In the genomic region with DNA sequence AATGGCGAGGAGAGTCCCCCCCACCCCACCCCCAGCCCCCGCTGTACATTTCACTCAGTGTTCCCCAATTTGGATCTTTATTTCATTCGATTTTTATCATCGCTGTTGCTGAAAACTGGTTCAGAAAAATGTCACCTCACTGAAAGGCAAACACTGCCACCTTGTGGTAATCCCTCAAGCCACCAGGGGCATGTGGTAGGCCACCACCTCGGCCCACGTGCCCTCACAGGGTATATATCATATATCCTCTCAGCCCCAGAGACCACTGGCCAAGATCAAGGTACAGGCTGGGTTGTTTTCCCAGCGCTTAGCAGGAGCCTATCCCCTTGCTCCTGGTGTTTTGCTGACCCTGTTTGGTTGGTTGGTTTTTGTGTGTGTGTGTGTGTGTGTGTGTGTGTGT, we compare ENCODE assay signal across 1 mouse cellular context.
TF ChIP-seq lines count a peak whose summit lies in the region.

No protein-coding gene starts in this region.

TF ChIP-seq in MEL, 35 proteins besides CTCF, POLR2A, EP300 and RAD21 (continued from another document):
- TF ChIP-seq USF1 (IDR thresholded peaks at IDR 0.05; ENCODE audit: low read depth, low read length) (0 out of 2 replicates have a peak, but pooled peaks have one; percentile 15), ZMIZ1 (IDR thresholded peaks at IDR 0.05; ENCODE audit: low read depth, low read length) (no peak), GATA1 (IDR thresholded peaks at IDR 0.05; ENCODE audit: low read depth, low read length) (no peak), KAT2A (conservative IDR thresholded peaks at IDR 0.05; ENCODE audit: low read depth, low read length) (no peak), ELF1 (IDR thresholded peaks at IDR 0.05; ENCODE audit: low read depth, low read length) (no peak), MAZ (IDR thresholded peaks at IDR 0.05; ENCODE audit: low read depth, low read length) (0 out of 2 replicates have a peak, but pooled peaks have one; percentile 47), MXI1 (IDR thresholded peaks at IDR 0.05; ENCODE audit: low read depth, low read length) (peak; percentile 57; the same call in 1 of the 2 replicates), TBP (IDR thresholded peaks at IDR 0.05; ENCODE audit: low read depth, low read length) (no peak), USF2 (IDR thresholded peaks at IDR 0.05; ENCODE audit: borderline replicate concordance in 1 of 2, insufficient read depth in 1 of 2, low read depth in 1 of 2, low read length in 2 of 2) (no peak), RCOR1 (IDR thresholded peaks at IDR 0.05; ENCODE audit: low read depth, low read length) (no peak), NRF1 (IDR thresholded peaks at IDR 0.05; ENCODE audit: insufficient read depth, low read depth, low read length, poor library complexity, severe bottlenecking) (no peak)
